Mouse (Mus musculus) G1E (cell line): ENCODE results near the gene Nectin1.

Experiments used
- CTCF ChIP-seq: IDR thresholded peaks from 2 replicates; pipeline ENCODE4 v1.5.1; 2012; ENCODE audit warnings: low read depth, low read length, inconsistent platforms, mixed read lengths
- GATA1 ChIP-seq: IDR thresholded peaks from 2 replicates; pipeline ENCODE4 v1.6.1; 2012; ENCODE audit warnings: borderline replicate concordance, low read length, inconsistent platforms, mixed read lengths
- GATA2 ChIP-seq: IDR thresholded peaks from 2 replicates; pipeline ENCODE4 v1.6.1; 2012; ENCODE audit warnings: low read depth, low read length, inconsistent platforms, borderline replicate concordance
- POLR2AphosphoS5 ChIP-seq: IDR thresholded peaks from 2 replicates; pipeline ENCODE4 v1.6.1; 2012; ENCODE audit warnings: low read depth, low read length, inconsistent platforms; ENCODE audit not compliant: insufficient replicate concordance
- TAL1 ChIP-seq: conservative IDR thresholded peaks from 2 replicates; pipeline ENCODE4 v1.6.1; 2012; ENCODE audit warnings: low read depth, low read length, inconsistent platforms, mixed read lengths

DNA sequence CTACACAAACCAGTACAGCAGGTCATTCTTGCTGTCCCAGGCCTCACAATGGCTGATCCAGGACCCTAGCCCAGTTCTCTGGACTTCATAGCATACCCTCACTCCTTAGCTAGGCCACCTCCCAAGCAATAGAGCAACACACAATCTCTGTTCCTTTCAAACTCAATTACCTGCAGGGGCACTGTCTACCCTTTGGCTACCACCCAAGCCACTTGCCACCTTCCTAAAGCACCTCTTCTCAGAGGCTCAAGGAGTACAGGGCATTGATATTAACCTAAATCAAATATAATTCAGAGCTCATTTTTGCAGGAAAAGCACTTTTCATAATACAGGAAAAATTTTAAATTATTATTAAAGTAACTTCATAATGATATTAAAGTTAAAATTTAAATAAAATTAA lies 8.8 kb upstream of the Nectin1 start:
- TF ChIP-seq CTCF (no peak), GATA1 (no peak), TAL1 (no peak), GATA2 (no peak), POLR2AphosphoS5 (no peak)
